Mouse (Mus musculus) mouse trophoblast stem cell (cell line): ENCODE data around the gene Slc30a6.
"Not testable (repeated sequence)": the region's sequence is repeated elsewhere in the genome, so short reads cannot be mapped to it uniquely, and the experiment has no call there.

ENCODE experiments used
- in situ Hi-C, 2 experiments: fragments of 300-500 bp; cut with MseI, MboI; formaldehyde crosslinking; loops; 2 replicates in 1 of 2; 3 replicates in 1 of 2; pipeline ENCODE4 v1.15.1; 2025

Slc30a6 gene

GRCm38 (mm10) chr17:74449776-74450175 lies 54.4 kb downstream of the Slc30a6 start:
- in situ Hi-C loops, result no loop called here

DNA sequence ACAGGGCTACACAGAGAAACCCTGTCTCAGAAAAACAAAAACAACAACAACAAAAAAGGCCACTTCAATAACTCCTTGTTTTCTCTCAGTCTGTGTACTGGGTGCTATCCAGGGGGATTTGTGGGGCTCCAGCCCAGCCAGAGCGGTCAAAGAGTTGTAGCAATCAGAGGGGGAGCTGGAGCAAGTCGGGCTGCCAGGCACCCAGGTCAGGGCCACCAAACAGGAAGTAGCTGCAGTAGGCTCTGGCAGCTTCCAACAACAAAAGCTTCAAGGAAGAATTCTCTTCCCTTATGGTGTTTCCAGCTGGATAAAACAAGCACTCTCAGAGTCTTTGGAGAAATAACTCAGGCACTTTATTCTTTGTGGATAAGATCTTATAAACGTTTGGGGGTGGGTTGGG lies 58.5 kb downstream of the Slc30a6 start:
- in situ Hi-C loops, result no loop called here

- in situ Hi-C loops, result no loop called here
These were observed 59.3 kb downstream of the Slc30a6 start for GRCm38 (mm10) chr17:74454660-74455059.

DNA sequence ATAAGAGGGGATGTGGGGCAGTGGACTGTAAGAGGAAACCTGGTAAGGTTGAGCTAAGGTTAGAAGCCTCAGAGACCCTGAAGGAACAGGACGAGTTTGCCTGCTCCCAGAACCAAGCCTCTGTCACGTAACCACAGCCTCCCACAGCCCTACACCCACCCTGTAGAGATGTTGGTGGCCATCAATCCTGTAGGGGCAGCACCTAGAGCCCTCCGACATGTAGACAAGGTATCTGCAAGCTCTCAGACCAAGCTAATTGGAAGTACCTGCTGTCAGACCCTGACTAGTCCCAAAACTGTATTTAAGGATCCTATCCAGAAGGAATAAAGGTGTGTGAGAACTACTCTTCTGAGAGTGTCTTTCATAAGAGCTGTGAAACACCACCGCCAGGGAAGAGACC lies 60.0 kb downstream of the Slc30a6 start:
- in situ Hi-C loops, result no loop called here

- in situ Hi-C loops, result no loop called here
These were observed 61.4 kb downstream of the Slc30a6 start for GRCm38 (mm10) chr17:74456825-74457224.

- in situ Hi-C loops, result no loop called here
These were observed 62.7 kb downstream of the Slc30a6 start for GRCm38 (mm10) chr17:74457972-74458677.

DNA sequence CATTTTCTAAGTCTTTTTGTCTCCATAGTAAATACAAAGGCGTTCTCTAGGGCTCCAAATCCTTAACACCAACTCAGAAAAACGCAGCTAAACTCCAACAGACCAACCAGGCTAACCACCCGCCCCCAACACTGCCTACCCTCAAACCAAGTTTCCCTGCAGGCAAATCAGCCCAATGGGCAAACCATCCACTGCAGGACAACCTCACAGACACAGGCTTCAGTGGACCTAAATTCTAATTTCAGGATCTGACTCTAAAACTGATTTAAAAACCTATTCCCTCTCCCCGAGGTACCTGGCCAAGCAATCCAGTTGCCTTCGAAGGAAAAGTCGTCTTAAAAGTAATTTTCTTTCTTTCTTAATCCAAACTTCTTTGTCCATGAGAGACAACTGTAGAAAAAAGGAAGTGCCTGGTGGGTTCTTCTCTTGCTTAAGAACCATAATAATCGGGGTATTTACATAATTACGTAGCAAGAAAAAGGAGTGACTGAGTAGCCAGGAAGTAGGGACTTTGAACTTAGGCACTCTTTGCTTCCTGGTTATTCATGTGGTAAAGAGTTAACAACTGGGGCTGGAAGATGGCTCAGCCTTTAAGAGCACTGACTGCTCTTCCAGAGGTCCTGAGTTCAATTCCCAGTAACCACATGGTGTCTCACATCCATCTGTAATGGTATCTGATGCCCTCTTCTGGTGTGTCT lies 63.5 kb downstream of the Slc30a6 start, which contains the start of gene Nlrc4:
TSS of gene Nlrc4 (minus strand) at position 432 of the 698 bp plus-strand sequence.
- in situ Hi-C loops, result no loop called here

DNA sequence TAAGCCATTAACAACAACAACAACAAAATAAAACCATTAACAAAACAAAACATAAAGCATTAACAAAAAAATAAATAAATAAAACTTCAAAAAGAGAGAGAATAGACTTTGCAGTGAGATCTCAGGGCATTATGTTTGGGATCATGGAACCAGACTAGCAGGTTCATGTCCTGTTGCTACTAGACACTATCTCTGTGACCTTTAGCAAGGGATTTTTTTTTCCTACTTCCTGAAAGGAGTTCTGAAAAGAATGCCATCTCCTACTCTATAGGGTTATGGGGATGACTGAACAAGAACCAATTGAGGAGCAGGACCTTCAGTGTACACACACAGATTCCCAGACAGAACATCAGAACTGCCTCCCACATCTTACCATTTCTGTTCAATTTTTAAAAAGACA lies 68.1 kb downstream of the Slc30a6 start:
- in situ Hi-C loops, result no loop called here

GRCm38 (mm10) chr17:74467981-74468380 lies 72.6 kb downstream of the Slc30a6 start:
- in situ Hi-C loops, result not testable (repeated sequence)

GRCm38 (mm10) chr17:74470133-74470532 lies 74.7 kb downstream of the Slc30a6 start:
- in situ Hi-C loops, result not testable (repeated sequence)
